Comparison of ENCODE assay signal across 13 mouse cellular contexts in genomic region chr11:34356109-34356508, GRCm38 (mm10). TPM values are rescaled to one million over a fixed set of nuclear protein-coding genes. Genes with fewer than 3 reads are reported as not detected.
DNase-seq lines count a peak whose midpoint lies in the region; ATAC-seq and TF ChIP-seq lines count a peak whose summit lies in the region.
"Had no signal": no experiment of that assay in that cellular context is flagged by ENCODE, and none has a peak within 500 bp of the region (broad histone marks: within the 10 kb centered on the region; RNA-seq: fewer than 3 reads in every experiment).

No protein-coding gene starts in this region.

- TF ChIP-seq POLR2A in testis, adult 2 months (IDR thresholded peaks at IDR 0.05; ENCODE audit: control insufficient read depth, low read depth, low read length), result no peak

- peak; percentile 71 for ATAC-seq in forebrain, postnatal 0 days
- ATAC-seq in forebrain, embryonic 12.5 days (ENCODE audit: low FRiP score), result no peak
- ATAC-seq in intestine, embryonic 16.5 days, result no peak

- no peaks in the 10 kb centered on the region for H3K36me3 ChIP-seq in forebrain, postnatal 0 days (ENCODE audit: insufficient read depth)
- no peaks in the 10 kb centered on the region for H3K36me3 ChIP-seq in forebrain, embryonic 12.5 days (replicated peaks)
- H3K36me3 ChIP-seq in testis, adult 2 months (ENCODE audit: control insufficient read depth, insufficient read depth, low read length), result no peaks in the 10 kb centered on the region
- H3K36me3 ChIP-seq in intestine, embryonic 16.5 days (ENCODE audit: control insufficient read depth, insufficient read depth, low read length), result no peaks in the 10 kb centered on the region
- H3K36me3 ChIP-seq: heart, embryonic 10.5 days; liver, embryonic 15.5 days had no signal

- no peak overlapping the region for H3K4me2 ChIP-seq in forebrain, postnatal 0 days (ENCODE audit: low read depth)
- H3K4me2 ChIP-seq in forebrain, embryonic 12.5 days, result no peak overlapping the region
- no peak overlapping the region for H3K4me2 ChIP-seq in intestine, embryonic 16.5 days (ENCODE audit: low read depth, low read length)
- H3K4me2 ChIP-seq: liver, embryonic 15.5 days had no signal

- H3K27me3 ChIP-seq in forebrain, postnatal 0 days (ENCODE audit: insufficient read depth, low read length), result no peaks in the 10 kb centered on the region
- no peaks in the 10 kb centered on the region for H3K27me3 ChIP-seq in forebrain, embryonic 12.5 days
- no peaks in the 10 kb centered on the region for H3K27me3 ChIP-seq in testis, adult 2 months (ENCODE audit: control insufficient read depth, insufficient read depth, low read length)
- H3K27me3 ChIP-seq in intestine, embryonic 16.5 days (replicated peaks; ENCODE audit: control insufficient read depth, insufficient read depth, low read length), result no peaks in the 10 kb centered on the region
- H3K27me3 ChIP-seq: liver, embryonic 15.5 days had no signal

- no peaks in the 10 kb centered on the region for H3K9me3 ChIP-seq in forebrain, postnatal 0 days (ENCODE audit: low read length)
- H3K9me3 ChIP-seq in forebrain, embryonic 12.5 days, result no peaks in the 10 kb centered on the region
- H3K9me3 ChIP-seq in intestine, embryonic 16.5 days (ENCODE audit: control insufficient read depth, low read length), result no peaks in the 10 kb centered on the region
- H3K9me3 ChIP-seq: heart, embryonic 10.5 days; liver, embryonic 15.5 days had no signal

- TF ChIP-seq CTCF in forebrain, postnatal 0 days (IDR thresholded peaks at IDR 0.05; ENCODE audit: low read depth), result no peak
- TF ChIP-seq CTCF in testis, adult 2 months (IDR thresholded peaks at IDR 0.05; ENCODE audit: control insufficient read depth, insufficient read depth, insufficient replicate concordance, low read depth, low read length), result no peak

- peak; percentile 34 for DNase-seq in forebrain, postnatal 0 days
- DNase-seq in testis, postnatal 14 days (ENCODE audit: low spot score), result no peak
- peak; percentile 31 for DNase-seq in forelimb bud, embryonic 11.5 days (ENCODE audit: low read depth, low spot score)
- DNase-seq in urinary bladder, postnatal 25 days (ENCODE audit: low spot score), result no peak
- DNase-seq in heart, adult 9 months (ENCODE audit: low spot score in 2 of 2), result no peak
- DNase-seq: thymus, adult 2 months had no signal

- H3K4me1 ChIP-seq in forebrain, postnatal 0 days (ENCODE audit: insufficient read depth), result no peaks in the 10 kb centered on the region
- H3K4me1 ChIP-seq in forebrain, embryonic 12.5 days, result peaks cover 4% of the 10 kb centered on the region; the same call in 1 of the 2 replicates
- peaks cover 7% of the 10 kb centered on the region for H3K4me1 ChIP-seq in testis, adult 2 months (ENCODE audit: control insufficient read depth, insufficient read depth, low read length)
- no peaks in the 10 kb centered on the region for H3K4me1 ChIP-seq in intestine, embryonic 16.5 days (ENCODE audit: control insufficient read depth, insufficient read depth, low read length)
- H3K4me1 ChIP-seq: liver, embryonic 15.5 days had no signal

- no peak overlapping the region for H3K27ac ChIP-seq in forebrain, postnatal 0 days (ENCODE audit: low read depth, low read length)
- no peak overlapping the region for H3K27ac ChIP-seq in forebrain, embryonic 12.5 days
- no peak overlapping the region for H3K27ac ChIP-seq in testis, adult 2 months (ENCODE audit: control insufficient read depth, insufficient read depth, low read depth, low read length)
- no peak overlapping the region for H3K27ac ChIP-seq in intestine, embryonic 16.5 days (ENCODE audit: low read length)
- H3K27ac ChIP-seq: heart, embryonic 10.5 days; left cerebral cortex, adult 2 months; liver, embryonic 15.5 days had no signal

- H3K9ac ChIP-seq in forebrain, postnatal 0 days, result no peak overlapping the region
- no peak overlapping the region for H3K9ac ChIP-seq in forebrain, embryonic 12.5 days
- no peak overlapping the region for H3K9ac ChIP-seq in intestine, embryonic 16.5 days (ENCODE audit: low read depth, low read length)
- H3K9ac ChIP-seq: liver, embryonic 15.5 days had no signal

- H3K4me3 ChIP-seq in forebrain, postnatal 0 days (ENCODE audit: low read depth, low read length), result no peak overlapping the region
- no peak overlapping the region for H3K4me3 ChIP-seq in forebrain, embryonic 12.5 days (replicated peaks)
- peak overlapping the region; percentile 61; the same call in 1 of the 2 replicates for H3K4me3 ChIP-seq in testis, adult 2 months (ENCODE audit: control insufficient read depth, low read depth, low read length)
- no peak overlapping the region for H3K4me3 ChIP-seq in intestine, embryonic 16.5 days (ENCODE audit: low read length)
- H3K4me3 ChIP-seq: heart, embryonic 10.5 days; left cerebral cortex, adult 2 months; liver, embryonic 15.5 days had no signal

- WGBS in forebrain, postnatal 0 days, result 35% methylated on average over 2 of the region's 2 CpGs
- WGBS in forebrain, embryonic 12.5 days, result 49% methylated on average over 2 of the region's 2 CpGs
- 22% methylated on average over 2 of the region's 2 CpGs for WGBS in intestine, embryonic 16.5 days

RNA-seq across cellular contexts. Expression of gene Fam196b, which starts 41.5 kb away (rescaled TPM):
- 3.5 and 5.0 TPM in 2 replicates for total RNA-seq in forebrain, postnatal 0 days (2014; rRNA removed)
- polyA plus RNA-seq in forebrain, postnatal 0 days (2015; fragmentation: Nextera tagmentation; extraction: Ambion mirVana), result 0.79 and 1.5 TPM in 2 replicates
- polyA plus RNA-seq in forebrain, embryonic 12.5 days (2016; fragmentation: Nextera tagmentation; extraction: Ambion mirVana), result 0.86 and 1.7 TPM in 2 replicates
- 2.5 and 3.5 TPM in 2 replicates for polyA plus RNA-seq in testis, adult 2 months (2012; rRNA removed)
- polyA plus RNA-seq in intestine, embryonic 16.5 days (2015; fragmentation: Nextera tagmentation; extraction: Ambion mirVana), result 0.15 and 0.29 TPM in 2 replicates
- total RNA-seq: megakaryocyte-erythroid progenitor cell, adult 5-6 weeks had no signal

Comparison
In these comparisons a context has a peak if more than half of its experiments do, and no peak if none do; other contexts are left out.
1. DNase-seq: peak in forebrain, postnatal 0 days (single experiment) and forelimb bud, embryonic 11.5 days (single experiment); none in testis, postnatal 14 days (single experiment), urinary bladder, postnatal 25 days (single experiment) and heart, adult 9 months (0 of 2).